Mouse (Mus musculus) mesoderm, embryonic 11.5 days (tissue): ENCODE measurements at regions not wholly inside any gene's neighbourhood (a gene's known extent, or its start where the extent isn't known, plus 50 kb on each side); places are given as distances from the start of the nearest gene placed in this dataset.

Experiments used
- DNase-seq: peaks from one replicate; pipeline ENCODE4 v3.0.0-alpha.2; 2012; ENCODE audit warnings: low read depth, low spot score

DNA sequence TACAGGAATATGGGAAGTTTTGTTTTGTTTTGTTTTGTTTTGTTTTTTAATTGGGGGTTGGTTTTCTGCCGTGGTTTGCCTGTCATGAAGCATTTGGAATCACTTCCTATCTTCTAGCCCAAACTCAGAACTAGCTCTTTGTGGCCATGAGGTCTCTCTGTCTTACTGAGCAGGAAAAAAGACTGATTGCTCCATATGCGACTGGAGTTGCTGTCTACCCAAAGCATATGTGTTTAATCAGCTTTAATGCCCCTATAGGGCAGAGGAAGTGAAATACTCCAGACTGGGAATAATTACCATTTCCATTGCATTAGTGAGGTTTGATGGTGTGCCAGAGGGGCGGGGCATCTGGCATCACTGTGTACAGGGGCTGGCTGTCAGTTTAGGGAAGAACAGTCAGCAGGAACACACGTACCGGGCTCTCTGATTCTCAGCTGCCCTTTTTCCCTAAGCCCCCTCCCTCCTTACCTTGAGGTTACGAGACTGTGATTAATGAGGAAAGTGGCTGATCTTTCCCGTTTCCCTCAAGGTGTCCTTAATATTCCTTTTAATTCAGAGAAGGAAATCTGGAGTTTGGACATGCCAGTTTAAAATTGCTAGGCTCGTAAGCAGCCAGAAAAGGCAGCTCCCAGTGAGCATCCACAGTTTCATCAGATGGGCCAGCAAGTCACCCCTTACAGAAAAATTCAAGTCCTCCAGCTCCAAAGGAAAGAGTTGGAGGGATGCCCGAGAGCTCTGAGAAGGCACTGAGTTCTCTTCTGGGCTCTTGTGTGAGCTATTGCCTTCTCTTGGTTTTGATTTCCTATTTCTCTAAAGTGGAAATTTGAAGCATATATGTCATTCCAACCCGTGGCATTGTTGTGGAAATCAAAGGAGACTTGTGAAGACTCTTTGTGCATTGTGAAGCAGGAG lies 2482.1 kb upstream of the 5930422O12Rik start:
- no peak for DNase-seq

GRCm38 (mm10) chr8:30952818-30953217 lies 2475.7 kb upstream of the 5930422O12Rik start:
- no peak for DNase-seq

DNA sequence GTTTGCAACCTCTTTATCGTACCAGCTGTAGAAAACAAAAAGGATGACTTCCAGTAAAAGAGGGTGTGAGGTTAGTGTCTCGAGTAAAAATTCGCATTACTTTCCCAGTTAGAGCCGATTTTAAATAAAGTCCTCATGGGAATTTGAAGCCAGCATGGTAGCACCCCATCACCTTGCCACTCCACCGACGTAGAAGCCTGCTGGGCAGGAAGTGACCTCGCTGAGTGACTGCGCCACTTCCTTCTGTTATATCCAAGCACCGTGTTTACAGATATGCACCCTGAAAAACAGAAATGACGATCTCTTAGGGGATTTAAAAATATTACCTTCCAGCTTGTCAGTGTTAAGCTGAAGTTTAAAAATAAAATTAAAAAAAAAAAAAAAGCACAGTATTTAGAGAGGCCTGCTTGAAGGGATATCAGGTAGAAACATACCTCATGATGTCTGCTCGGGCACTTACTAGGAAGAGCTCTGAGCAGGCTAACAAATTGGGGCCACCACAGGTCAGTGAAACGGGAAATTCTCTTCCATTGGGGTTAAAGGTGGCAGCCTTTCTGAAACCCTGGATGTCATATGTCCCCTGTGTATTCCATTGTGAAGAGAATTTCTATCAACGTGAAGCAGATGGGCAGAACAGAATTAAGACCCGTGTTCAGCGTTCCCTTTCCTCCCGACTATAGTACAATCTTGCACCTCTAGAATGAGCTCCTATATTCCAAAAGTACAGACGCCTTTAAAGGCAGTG lies 2468.9 kb upstream of the 5930422O12Rik start:
- DNase-seq, result peak; percentile 43

GRCm38 (mm10) chr8:30960486-30960885 lies 2468.0 kb upstream of the 5930422O12Rik start:
- no peak for DNase-seq

DNA sequence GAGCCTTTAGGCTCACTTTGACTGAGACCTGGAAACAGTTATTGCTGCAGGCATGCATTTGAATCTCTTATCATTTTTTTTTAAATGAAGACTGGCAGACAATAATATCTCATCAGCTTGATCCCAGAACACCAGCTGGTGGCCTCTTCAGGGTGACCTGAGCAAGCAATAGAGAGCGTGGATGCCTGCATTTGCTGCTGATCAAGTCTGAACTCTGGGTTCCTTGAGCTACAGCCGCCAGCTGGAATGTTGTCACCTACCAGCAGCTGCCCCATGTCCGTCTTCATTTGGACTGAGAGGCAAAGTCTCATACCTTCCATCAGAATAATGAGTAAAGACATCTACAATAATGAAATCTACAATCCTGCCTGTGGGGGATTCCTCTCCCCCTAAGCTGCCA lies 2466.3 kb upstream of the 5930422O12Rik start:
- DNase-seq, result no peak

DNA sequence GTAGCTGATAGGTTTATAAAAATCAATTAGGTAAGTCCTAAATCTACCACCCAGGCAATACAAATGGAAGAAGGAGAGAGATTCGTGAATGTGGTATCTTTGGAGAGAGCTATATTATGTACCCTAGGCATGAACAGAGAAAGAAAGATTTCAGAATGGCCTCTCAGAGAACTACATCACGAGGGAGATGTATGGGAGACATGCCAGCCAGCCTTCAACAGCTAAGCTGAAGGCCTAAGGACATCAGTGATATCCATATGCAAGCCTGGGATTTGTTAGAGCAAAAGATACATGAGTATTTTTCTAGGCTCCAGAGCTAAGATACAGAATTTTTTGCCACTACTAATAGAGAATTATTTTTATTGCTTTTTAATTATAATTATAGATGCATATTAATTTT lies 2445.7 kb upstream of the 5930422O12Rik start:
- DNase-seq, result no peak

DNA sequence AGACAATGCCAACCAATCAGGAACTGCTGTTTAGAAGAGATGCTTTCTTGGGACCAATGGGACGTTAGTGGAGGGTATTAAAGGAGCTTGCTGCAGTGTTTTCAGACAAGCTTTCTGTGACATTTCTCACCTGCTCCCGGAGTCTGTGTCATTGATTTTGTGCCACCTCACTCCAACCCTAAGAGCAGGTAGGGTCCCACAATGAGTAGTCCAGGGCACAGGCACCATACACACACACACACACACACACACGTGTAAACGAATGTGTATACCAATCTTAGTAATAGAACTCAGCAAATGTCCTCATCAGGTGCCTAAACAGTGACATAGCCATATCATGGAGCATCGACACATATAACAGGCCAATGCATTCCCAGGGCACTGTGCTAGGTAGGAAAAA lies 2440.5 kb upstream of the 5930422O12Rik start:
- no peak for DNase-seq

DNA sequence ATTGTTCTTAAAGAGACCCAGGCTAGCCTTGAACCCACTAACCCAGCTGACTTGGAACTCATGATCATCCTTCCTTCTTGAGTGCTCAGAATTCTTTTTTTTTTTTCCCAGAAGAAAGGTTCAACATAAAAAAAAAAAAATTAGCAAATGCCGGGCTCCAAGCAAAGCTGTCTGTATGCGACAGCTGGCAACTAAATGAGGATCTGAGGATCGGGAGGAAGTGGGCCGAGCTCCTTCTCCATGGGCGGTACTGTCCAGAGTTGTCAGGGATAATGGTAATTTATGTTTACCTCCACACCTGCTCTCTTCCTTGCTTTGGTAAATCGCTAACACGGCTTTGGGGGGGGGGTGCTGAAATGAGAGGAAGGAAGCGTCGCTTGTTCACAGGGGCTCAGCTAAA lies 2429.9 kb upstream of the 5930422O12Rik start:
- peak; percentile 15 for DNase-seq

GRCm38 (mm10) chr8:31000120-31000519 lies 2428.4 kb upstream of the 5930422O12Rik start:
- DNase-seq, result no peak

DNA sequence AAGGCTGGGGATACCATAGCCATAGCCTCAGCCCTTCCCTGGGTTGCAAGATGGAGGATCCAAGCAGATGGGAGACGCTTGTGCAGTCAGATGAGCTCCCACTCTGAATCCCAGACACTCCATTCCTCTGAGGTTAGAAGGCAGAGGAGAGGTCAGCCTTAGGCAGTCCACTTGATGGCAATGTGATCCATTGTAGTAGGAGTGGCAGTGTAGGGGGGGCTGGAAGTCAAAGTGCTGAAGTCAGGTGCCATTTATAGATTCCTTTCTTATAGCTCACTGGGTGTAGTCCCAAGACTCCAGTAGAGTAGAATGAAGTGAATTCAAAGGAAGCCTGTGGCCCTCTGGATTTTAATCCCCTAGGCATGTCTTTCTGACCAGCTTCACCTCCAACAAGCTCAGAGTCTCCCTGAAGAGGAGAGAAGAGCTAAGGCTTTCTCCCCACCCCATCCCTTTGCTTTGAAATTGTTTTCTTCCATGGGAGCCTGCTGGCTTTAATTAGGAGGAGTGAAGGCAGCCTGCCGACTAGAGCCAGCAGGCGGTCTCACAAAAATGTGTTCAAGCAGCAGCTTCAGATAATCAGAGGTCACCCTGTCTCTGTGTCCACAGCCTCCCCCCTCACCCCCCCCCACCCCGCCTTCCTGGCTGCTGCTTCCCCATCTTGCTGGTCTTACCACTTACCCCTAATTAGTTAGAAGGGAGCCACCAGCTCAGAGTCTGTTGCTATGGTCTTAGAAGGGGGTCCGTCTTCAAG lies 2426.4 kb upstream of the 5930422O12Rik start:
- DNase-seq, result peak; percentile 32

DNA sequence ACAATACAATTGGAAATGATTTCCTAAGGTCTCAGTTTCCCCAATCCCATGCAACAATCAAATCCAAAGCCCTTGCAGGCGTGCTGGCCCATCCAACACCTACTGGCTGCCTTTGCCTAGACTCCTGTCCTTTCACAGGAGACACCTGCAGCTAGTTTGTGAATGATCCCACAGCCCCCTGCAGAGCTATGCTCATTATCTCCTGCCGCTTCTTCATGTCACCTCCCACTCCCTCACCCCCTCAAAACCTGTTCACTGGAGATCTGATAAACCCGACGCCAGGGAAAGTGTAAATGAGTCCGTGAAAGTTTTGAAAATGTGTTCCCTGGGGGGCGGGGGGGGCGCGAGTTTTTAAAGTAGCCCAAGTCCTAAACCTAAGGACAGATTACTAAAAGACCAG lies 2420.2 kb upstream of the 5930422O12Rik start:
- DNase-seq, result no peak

DNA sequence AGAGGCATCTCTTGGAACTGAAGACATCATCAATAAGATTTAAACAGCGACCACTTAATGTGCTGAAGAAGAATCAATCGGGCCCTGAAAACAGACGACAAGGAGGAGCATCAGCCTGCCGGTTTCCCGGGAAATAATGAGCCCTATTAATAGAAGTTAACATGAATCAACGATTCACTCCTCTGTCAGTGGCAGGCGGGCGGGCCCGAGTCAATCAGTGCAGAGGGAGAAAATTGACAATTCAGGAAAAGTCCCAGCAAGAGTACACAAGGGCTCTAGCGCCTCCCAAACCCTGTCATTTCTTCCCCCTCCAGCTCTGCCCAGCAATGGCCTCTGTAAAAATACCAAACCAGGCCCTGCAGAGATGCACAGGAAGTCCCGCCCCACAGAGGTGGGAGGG lies 2416.4 kb upstream of the 5930422O12Rik start:
- DNase-seq, result no peak

DNA sequence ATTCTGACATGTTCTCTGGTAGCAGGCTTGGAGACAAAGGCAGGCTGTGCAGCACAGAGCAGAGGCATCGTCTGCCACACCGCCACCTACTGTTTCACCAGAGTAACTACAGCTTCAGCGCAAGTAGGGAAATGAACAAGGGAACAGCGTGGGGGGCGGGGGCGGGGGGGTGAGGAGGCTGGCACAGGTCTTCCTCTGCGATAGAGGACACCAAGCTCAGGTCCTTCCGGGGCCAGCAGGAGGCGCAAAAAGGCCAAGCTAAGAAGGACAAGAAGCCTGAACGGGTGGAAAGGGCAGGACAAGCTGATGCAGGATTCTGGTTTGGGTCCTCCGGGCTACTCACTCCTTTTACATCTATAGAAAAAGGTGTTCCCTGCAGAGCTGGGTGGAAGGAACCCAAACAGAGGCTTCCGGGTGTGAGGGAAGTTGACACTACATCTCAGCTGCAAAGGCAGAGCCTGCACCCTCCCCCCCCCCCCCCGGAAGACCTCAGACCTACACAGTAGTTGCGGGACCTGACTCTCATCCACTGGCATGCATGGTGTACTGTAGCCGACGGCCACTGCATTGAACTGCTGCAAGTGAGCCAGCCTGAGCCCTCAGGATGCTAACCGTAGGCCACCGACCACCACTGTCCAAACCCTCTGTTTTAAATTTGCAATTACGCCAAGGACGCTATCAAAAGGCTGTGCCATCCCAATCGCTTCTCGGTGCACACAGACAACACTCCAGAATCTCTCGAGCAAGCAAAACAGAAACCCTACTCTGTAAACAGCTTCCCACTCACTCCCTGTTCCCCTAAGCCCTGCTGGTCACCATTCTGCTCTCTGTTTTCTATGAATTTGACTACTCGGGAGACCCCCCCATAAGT lies 2396.6 kb upstream of the 5930422O12Rik start:
- DNase-seq, result peak; percentile 83

DNA sequence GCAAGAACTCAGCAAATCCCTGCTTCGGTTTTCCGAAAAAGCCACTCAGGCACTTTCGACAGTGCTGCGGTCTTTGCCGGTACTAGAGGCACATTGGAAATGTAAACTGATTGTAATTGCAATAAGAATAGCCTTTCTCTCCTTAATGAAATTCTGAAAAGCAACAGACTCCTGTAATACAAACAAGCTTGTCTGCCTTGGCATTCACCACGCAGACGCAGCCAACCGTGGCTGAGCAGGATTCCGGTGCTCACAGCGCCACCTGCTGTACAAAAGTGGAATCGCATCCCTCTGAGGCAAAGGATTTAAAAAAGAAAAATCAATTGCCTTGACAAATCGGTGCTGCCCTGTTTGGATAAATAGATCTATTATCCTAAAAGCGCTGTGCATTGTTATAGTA lies 2395.2 kb upstream of the 5930422O12Rik start:
- DNase-seq, result peak; percentile 91

GRCm38 (mm10) chr8:31036892-31037291 lies 2391.6 kb upstream of the 5930422O12Rik start:
- no peak for DNase-seq
